Mouse (Mus musculus): Measurements from ENCODE around the gene Btbd7.

GRCm38 (mm10) chr12:102860806-102861205 lies 17.5 kb downstream of the Btbd7 start:
- TF ChIP-seq MAX (IDR thresholded peaks at IDR 0.05) (no peak), CTCF (IDR thresholded peaks at IDR 0.05; ENCODE audit: control insufficient read depth, insufficient read depth, insufficient read length) (no peak), USF1 (IDR thresholded peaks at IDR 0.05; ENCODE audit: low read depth) (no peak), FOSL1 (IDR thresholded peaks at IDR 0.05; ENCODE audit: insufficient read depth, low read length, poor library complexity, severe bottlenecking) (no peak), MYOD1 (IDR thresholded peaks at IDR 0.05; ENCODE audit: control insufficient read depth, insufficient read length, low read depth) (no peak)

Measured in C2C12 (cell line).